Mouse (Mus musculus) urinary bladder, adult 2 months (tissue): ENCODE results near the gene Rbms3. TPM values are rescaled to one million over a fixed set of nuclear protein-coding genes. Genes with fewer than 3 reads are reported as not detected.
A peak's percentile ranks its signal among the peaks of the same experiment; 100 is the strongest.

Experiments
- DNase-seq: peaks from one replicate; pipeline ENCODE4 v3.0.0; 2022; ENCODE audit warnings: low spot score
- polyA plus RNA-seq: library from polyadenylated mRNA; depleted of rRNA; stranded (reverse); fragments of >200 nt; gene quantifications from 2 replicates; pipeline ENCODE4 v1.2.3, GENCODE M21; 2012

Gene Rbms3
- polyA plus RNA-seq, 1 experiment, result 20.8 TPM

- no peak for DNase-seq
Measured at GRCm38 (mm10) chr9:117187116-117188034, 442.3 kb downstream of the Rbms3 start.

DNA sequence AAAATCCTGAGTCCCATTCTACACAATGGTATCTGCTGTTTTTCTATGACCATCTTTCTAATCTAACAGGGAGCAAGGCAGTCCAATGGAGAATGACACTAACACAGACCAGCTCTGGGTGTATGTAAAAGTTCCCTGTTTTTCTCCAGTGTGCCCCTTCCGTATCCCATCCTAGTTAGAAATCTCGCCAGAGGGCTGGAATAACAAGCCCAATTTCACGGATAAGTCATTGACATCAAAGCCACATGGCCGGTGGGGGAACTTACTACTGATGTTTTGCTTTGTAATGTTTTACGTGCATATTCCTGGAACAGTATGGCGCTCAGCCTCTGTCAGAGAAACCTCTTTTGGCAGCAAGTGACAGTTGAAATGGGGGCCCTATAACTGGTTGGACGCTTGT lies 449.1 kb downstream of the Rbms3 start:
- DNase-seq, result no peak

DNA sequence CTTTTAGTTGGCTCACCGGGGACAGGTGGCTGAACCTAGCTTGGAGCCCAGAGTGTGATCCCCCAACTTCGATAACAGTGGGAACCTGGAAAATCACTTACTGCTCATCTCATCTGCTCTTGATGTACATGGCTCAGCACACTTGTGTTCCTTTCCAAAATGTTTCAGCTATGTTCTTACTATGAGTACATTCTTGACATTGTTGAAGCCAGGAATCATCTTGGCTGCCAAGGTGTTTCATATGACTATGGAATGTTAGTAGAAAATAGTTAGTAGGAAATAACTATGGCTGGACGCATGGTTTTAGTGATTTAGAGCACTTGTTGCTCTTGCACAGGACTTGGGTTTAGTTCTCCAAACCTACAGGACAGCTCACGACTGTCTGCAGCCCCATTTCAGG lies 451.3 kb downstream of the Rbms3 start:
- no peak for DNase-seq

GRCm38 (mm10) chr9:117172526-117172925 lies 457.2 kb downstream of the Rbms3 start:
- DNase-seq, result no peak

DNA sequence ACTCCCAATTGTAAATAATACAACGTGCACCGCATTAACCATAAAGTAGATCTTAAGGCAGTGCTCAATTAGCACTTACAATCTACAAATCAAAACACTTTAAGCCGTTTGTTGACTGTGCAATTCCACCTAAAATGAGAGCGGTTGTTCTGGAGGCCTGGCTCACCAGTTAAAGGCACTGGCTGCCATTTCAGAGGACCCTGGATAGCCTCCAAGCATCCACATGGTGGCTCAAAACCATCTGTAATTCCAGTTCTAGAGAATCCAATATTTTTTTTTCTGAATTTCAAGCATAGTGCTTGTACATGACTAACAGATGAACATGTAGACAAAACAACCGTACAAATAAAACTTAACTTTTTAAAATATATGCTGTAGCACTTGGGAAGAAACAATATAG lies 460.5 kb downstream of the Rbms3 start:
- DNase-seq, result no peak

DNA sequence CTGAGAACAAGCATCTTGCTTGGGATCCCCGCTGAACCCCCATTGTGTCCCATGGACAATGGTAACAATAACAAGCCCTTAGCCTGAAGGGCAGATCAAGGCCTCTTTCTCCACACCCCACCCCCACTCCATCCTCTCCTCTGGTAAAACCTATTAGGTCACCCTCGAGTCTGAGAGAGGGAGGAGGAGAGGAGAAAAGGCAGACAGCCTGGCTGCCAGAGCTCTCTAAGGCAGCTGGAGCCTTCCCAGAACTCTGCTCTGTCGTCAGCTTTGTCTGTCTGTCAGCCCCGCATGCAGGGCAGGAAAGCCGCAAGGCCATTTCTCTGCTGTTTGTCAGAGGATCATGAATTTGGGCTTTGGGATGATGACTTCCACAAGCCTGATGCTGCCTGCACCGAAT lies 466.6 kb downstream of the Rbms3 start:
- DNase-seq, result no peak

- no peak for DNase-seq
Measured at GRCm38 (mm10) chr9:117161150-117161549, 468.6 kb downstream of the Rbms3 start.

DNA sequence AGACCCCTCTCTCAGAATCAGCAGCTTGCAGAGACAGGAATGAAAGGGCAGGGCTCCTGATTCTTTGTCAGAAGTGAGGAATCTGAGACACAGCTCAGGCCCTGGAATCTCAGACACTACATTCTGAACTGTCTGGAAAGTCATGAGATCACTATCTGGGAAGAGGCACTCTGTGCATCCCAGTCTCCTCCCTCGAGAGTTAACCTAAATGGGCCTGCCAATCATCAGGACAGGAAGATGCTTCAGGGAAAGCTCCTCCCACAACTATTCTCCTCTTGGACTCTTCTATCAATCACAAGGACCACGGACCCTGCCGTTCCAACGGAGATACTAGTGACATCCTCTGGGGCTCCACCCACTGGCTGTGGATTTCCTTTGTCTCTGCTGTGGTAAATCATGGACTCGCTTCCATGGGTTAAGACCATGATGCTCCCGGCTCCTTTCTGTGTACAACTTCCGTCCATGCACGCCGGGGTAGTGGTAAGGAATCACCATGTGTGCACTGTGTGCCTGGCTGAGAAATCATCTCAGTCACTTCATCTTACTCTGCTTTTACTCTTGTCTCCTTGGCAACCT lies 473.3 kb downstream of the Rbms3 start:
- no peak for DNase-seq

GRCm38 (mm10) chr9:117154590-117154989 lies 475.1 kb downstream of the Rbms3 start:
- DNase-seq, result no peak

GRCm38 (mm10) chr9:117153686-117154274 lies 475.9 kb downstream of the Rbms3 start:
- no peak for DNase-seq

DNA sequence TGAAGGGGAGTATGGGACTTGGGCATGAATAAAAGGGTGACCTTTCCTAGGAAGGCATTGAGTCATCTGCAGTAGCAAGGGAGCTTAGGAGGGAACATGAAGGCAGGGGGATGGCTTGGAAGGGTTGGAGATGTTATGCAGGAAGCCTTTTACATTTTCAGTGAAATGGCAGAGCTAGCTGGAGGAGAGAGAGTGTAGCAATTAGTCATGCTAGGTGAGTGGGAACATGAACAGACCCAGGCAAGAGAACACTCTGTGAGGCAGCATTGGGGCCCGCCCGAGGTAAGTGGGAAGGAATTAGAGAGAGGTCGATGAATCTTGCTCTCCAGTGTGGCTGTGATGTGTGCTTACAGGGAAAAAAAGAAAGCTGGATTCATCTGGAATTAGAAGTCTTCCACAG lies 477.8 kb downstream of the Rbms3 start:
- no peak for DNase-seq

GRCm38 (mm10) chr9:117144057-117144723 lies 485.5 kb downstream of the Rbms3 start:
- DNase-seq, result no peak

DNA sequence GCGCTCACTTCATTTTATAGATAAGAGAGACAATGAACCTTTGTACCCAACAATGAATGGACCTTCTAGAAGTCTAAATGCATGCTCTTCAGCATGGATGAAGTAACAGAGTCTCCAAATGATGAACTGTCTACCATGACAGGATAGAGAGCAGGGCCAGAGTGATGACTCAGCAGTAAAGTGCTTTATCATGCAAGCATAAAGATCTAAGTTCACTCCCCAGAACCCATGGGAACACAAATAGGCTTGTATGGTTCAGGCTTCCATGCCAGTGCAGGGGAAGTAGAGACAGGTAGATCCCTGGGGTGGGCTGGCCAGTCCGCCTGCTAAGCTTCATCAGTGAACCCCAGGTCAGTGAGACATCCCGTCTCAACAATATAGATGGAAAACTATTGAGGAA lies 489.7 kb downstream of the Rbms3 start:
- DNase-seq, result no peak

GRCm38 (mm10) chr9:117136410-117136809 lies 493.3 kb downstream of the Rbms3 start:
- no peak for DNase-seq

DNA sequence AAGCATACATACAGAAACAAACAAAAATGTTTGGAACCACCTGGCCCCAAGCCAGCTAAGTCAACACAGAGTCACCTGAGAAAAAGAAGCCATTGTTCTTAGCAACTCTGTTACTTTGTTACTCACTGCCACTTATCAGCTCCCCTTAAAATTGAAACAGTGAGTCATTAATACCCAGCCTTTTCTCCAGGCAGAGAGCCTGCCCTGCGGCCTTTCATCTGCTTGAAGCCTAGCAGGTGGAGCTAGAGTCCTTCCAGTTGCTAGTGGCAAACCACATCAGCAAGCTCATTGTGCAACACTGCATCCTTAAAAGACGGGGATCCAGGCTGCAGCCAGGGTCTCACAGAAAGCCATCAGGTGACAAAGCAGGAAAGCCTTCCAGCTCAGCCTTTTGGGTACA lies 495.7 kb downstream of the Rbms3 start:
- DNase-seq, result no peak

GRCm38 (mm10) chr9:117126816-117127215 lies 502.9 kb downstream of the Rbms3 start:
- DNase-seq, result no peak

DNA sequence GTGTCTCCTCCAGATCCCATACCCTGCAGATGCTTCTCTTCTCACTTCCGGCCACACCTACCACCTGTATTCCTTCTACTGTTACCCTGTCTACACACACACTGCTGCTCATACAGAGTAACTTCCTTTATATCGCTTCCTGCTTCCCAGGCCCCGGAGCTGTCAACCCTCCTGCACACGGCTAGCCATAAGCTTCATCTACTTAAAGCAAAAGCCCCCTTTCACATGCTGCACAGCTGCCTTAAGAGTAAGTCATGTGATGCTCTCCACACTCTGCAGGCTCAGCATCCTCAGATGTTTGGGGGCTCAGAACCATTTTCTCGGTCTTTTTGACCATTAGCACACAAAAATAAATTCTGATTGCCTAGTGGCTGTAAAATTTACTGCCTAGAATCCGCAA lies 503.9 kb downstream of the Rbms3 start:
- no peak for DNase-seq

- DNase-seq, result no peak
Measured at GRCm38 (mm10) chr9:117121572-117121971, 508.1 kb downstream of the Rbms3 start.

DNA sequence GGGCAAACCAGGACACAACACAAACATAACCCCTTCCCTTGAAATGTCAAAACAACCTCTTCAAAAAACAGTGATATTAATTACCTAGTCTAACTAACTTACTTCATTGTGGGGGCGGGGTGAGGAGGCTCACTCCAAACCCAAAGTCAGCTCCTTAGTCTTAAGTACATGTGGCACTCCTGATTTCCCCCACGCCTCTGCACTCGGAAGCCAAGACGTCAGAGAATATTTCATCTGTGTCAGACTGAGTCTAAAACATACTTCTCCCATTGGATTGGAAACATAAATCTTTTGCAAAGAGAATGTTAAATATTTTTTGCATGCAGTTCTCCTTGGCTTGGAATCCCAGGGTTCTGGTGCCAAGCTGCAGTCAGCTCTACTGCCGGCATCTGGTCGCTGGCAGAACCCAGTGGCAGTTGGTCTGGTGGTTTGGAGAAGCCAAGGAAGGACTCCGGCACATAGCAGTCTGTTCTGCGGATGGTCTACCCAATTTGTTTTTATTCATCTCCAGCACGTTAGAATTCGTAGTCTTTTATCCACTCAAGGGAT lies 512.5 kb downstream of the Rbms3 start:
- DNase-seq, result no peak

DNA sequence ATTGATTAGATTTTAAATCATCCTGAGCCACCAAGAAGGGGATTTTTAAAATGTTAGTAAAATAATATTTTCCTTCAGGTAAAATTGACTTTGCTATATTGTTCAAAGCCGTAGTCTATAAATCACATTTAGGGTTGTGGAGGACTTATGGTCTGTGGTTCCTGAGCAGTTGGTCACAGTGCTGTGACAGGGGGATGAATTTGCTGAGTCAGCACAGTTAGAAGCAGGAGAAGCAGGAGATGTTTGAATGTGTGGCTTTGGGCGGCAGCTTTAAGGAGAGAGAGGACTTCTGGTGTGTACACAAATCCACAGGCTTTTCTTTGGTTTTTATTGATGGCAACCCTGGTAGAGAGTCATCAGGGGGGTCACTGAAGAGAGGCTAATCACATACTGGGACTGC lies 514.1 kb downstream of the Rbms3 start:
- no peak for DNase-seq

DNA sequence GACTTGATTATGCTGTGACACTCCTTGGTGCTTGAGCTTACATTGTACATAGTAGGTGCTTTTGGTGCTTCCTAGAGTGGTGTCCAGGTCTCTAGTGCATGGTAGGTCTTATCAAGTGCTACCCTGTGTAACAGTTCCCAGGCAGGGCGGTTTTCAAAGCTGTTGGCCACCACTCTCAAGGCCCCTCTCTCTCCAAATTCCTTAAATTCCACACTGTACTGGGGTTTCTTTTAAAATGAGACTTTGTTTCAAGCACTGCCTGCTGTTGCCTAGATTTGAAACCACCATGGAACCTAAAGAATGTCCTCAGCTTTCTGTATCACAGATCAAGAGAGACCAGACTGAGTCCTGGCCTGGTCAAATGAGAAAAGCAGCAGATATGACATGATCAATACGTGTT lies 516.1 kb downstream of the Rbms3 start:
- peak; percentile 2 for DNase-seq

DNA sequence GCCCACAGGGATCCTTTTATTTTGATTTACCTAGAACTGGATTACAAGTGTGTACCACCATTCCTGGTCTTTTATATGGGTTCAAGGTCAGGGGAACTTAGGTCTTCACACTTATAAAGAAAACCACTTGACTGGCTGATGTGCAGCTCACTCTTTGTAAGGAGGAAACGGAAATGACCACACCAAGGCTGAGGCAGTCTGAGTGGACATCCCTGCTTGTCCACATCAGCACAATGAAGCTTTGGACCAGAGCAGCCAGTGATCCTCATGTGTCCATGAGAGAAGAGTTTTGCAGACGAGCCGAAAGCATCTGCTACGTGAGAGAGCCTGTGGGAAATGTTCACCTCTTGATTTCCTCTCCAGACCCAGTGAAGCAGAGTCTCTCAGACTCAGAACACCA lies 521.8 kb downstream of the Rbms3 start:
- DNase-seq, result peak; percentile 3
